Mouse (Mus musculus) T-helper 2 cell (primary cell): Measurements from ENCODE around the gene Susd6.

ENCODE experiments used
- in situ Hi-C: fragments of 300-600 bp; cut with MboI, MseI; formaldehyde crosslinking; loops from one replicate; pipeline ENCODE4 v1.15.1; 2025; ENCODE audit warnings: high pct_unique_total_duplicates

Gene Susd6

GRCm38 (mm10) chr12:80928881-80929280, 138.6 kb downstream of the Susd6 start:
- in situ Hi-C loops = no loop called here

- in situ Hi-C loops = no loop called here
Observed at GRCm38 (mm10) chr12:80930141-80930540, 139.8 kb downstream of the Susd6 start.
